Mouse (Mus musculus) liver, embryonic 14.5 days (tissue): ENCODE measurements around the gene Ctnna2.

ENCODE experiments used
- CTCF ChIP-seq: IDR thresholded peaks from 2 replicates; pipeline ENCODE4 v1.5.1; 2016; ENCODE audit warnings: antibody characterized with exemption, low read depth, control low read depth
- EP300 ChIP-seq: IDR thresholded peaks from 2 replicates; pipeline ENCODE4 v1.6.1; 2016; ENCODE audit warnings: antibody characterized with exemption, low read depth

DNA sequence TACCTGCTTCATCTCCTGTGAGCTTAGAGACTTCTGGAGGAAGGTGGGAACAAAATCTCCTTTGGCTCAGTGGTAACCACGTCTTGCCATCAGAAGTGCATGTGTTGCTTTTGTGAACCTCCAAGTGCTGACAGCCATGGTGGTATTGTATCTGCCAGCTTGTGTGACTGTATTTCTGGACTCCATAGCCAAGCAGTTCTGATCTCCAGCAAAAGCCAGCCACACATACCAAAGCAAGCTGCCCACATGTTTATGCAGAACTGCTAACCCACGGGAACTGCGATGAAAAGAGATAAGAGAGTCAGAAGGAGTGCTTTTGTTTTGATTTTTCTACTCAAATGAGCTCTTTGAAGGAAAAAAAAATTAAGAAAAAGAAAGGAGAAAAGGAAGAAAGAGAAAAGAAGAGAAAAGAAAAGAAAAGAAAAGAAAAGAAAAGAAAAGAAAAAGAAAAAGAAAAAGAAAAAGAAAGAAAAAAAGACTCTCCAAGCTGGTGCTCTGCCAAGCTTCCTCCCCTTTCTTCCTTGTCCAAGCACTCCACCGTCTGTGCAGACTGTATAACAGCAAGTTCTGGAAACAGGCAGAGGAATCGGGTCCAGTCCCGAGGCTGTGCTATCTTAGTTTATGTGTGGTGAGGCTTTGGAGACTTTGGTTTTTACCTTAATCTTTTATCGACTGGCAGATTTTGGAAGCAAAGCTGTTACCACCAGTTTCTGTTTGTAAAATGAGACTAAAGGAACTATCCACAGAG, 722.0 kb downstream of the Ctnna2 start:
- TF ChIP-seq EP300 (no peak), CTCF (peak; percentile 2; the same call in 1 of the 2 replicates)
